Mouse (Mus musculus) brain, embryonic 18.5 days (tissue): ENCODE measurements around the gene Defa28.
"Not testable (repeated sequence)": the region's sequence is repeated elsewhere in the genome, so short reads cannot be mapped to it uniquely, and the experiment has no call there.

ENCODE experiments used
- DNase-seq: peaks from one replicate; pipeline ENCODE4 v3.0.0-alpha.2; 2012; ENCODE audit warnings: low read depth, low spot score

Gene Defa28

DNA sequence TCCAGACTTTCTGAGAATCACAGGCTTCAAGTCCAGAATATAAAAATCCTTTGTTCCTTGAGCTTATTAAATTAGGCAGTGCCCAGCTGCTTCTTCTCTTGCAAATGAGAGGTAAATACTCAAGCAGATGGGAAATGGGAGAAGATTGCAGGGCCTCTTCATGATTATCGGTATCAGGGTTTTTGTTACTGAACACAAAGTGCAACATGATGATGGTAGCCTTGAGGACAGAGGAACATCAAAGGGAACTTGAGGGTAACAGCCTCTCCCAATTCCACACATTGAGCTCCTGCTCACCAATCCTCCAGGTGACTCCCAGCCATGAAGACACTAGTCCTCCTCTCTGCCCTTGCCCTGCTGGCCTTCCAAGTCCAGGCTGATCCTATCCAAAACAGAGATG is at the start of gene Defa28:
Gene Defa28 (plus strand): TSS at position 301 of the 400 bp plus-strand sequence.
- not testable (repeated sequence) for DNase-seq

- not testable (repeated sequence) for DNase-seq
Observed at GRCm38 (mm10) chr8:21565086-21565485, 17.7 kb upstream of the Defa28 start, which contains the start of gene Defa37. TSS of gene Defa37 (plus strand) at chr8:21565386.

DNA sequence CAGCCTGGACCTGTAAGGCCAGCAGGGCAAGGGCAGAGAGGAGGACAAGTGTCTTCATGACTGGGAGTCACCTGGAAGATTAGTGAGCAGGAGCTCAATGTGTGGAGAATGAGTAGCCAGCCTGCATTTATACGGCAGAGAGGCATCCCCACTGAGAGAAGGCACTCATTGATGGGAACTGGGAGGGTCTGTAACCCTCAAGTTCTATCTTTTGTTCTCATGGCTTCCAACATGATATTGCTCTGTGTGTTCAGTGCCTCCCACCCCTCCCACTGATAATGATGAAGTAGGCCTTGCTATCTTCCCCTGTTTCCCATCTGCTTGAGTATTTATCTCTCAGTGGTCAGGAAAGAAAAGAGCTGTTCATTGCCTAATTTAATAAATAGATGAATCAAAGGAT is 11.6 kb downstream of the Defa28 start, which contains the start of gene Gm7861:
Gene Gm7861 (minus strand): TSS at position 101 of the 400 bp plus-strand sequence.
- not testable (repeated sequence) for DNase-seq

GRCm38 (mm10) chr8:21617883-21618282 is 35.1 kb downstream of the Defa28 start, which contains the start of gene Defa26:
TSS of gene Defa26 (plus strand) at chr8:21618183.
- DNase-seq: not testable (repeated sequence)
